11 mouse cellular contexts compared by ENCODE assay signal in genomic region chr5:73279190-73279589, GRCm38 (mm10). TPM values are rescaled to one million over a fixed set of nuclear protein-coding genes. Genes with fewer than 3 reads are reported as not detected.
A peak's percentile ranks its signal among the peaks of the same experiment; 100 is the strongest.
DNase-seq lines count a peak whose midpoint lies in the region; ATAC-seq and TF ChIP-seq lines count a peak whose summit lies in the region.
"Had no signal": no experiment of that assay in that cellular context is flagged by ENCODE, and none has a peak within 500 bp of the region (broad histone marks: within the 10 kb centered on the region; RNA-seq: fewer than 3 reads in every experiment).

No protein-coding gene starts in this region.

- TF ChIP-seq CTCF in liver, adult 2 months (IDR thresholded peaks at IDR 0.05; ENCODE audit: low read depth, low read length): no peak

- DNase-seq in heart, postnatal 25 days (ENCODE audit: low spot score): no peak
- peak; percentile 73 for DNase-seq in liver, adult 2 months (ENCODE audit: extremely low read depth, low read depth, low spot score)
- DNase-seq in embryonic facial prominence, embryonic 10.5 days (ENCODE audit: low spot score): no peak
- DNase-seq in limb, embryonic 10.5 days (ENCODE audit: low spot score): peak; percentile 33
- DNase-seq in ovary, postnatal 14 days (ENCODE audit: low spot score): no peak
- DNase-seq: adrenal gland, postnatal 14 days; forebrain, postnatal 0 days; lung, postnatal 10 days; thymus, postnatal 25 days had no signal

- H3K79me2 ChIP-seq in liver, adult 2 months (ENCODE audit: control insufficient read depth, insufficient read depth, low read length): no peaks in the 10 kb centered on the region

- ATAC-seq in heart, embryonic 15.5 days (replicated peaks; ENCODE audit: insufficient number of reproducible peaks, insufficient read depth, low FRiP score, low read depth): no peak
- no peak for ATAC-seq in liver, embryonic 12.5 days
- ATAC-seq: forebrain, postnatal 0 days had no signal

- no peak overlapping the region for H3K9ac ChIP-seq in heart, embryonic 15.5 days
- peak overlapping the region; percentile 8; the same call in 1 of the 2 replicates for H3K9ac ChIP-seq in liver, adult 2 months (ENCODE audit: low read depth, low read length)
- no peak overlapping the region for H3K9ac ChIP-seq in liver, embryonic 12.5 days
- H3K9ac ChIP-seq: forebrain, postnatal 0 days had no signal

- H3K9me3 ChIP-seq in heart, embryonic 15.5 days (replicated peaks): no peaks in the 10 kb centered on the region
- no peaks in the 10 kb centered on the region for H3K9me3 ChIP-seq in liver, embryonic 12.5 days (replicated peaks)
- no peaks in the 10 kb centered on the region for H3K9me3 ChIP-seq in embryonic facial prominence, embryonic 10.5 days
- H3K9me3 ChIP-seq in limb, embryonic 10.5 days (replicated peaks): no peaks in the 10 kb centered on the region

- peak overlapping the region; percentile 73 for H3K27ac ChIP-seq in heart, embryonic 15.5 days
- no peak overlapping the region for H3K27ac ChIP-seq in liver, adult 2 months (replicated peaks; ENCODE audit: insufficient read depth, low read depth, low read length)
- no peak overlapping the region for H3K27ac ChIP-seq in liver, embryonic 12.5 days
- peak overlapping the region; percentile 57; the same call in 1 of the 2 replicates for H3K27ac ChIP-seq in embryonic facial prominence, embryonic 10.5 days (replicated peaks)
- peak overlapping the region; percentile 30; the same call in 1 of the 2 replicates for H3K27ac ChIP-seq in limb, embryonic 10.5 days

- 0 out of 2 replicates have a peak overlapping the region, but pooled peaks have one; percentile 6 for H3K4me2 ChIP-seq in heart, embryonic 15.5 days
- no peak overlapping the region for H3K4me2 ChIP-seq in liver, embryonic 12.5 days

- H3K4me1 ChIP-seq in heart, embryonic 15.5 days (replicated peaks): peaks cover 18% of the 10 kb centered on the region
- H3K4me1 ChIP-seq in liver, adult 2 months (ENCODE audit: control insufficient read depth, insufficient read depth, low read length): peaks cover 5% of the 10 kb centered on the region
- H3K4me1 ChIP-seq in liver, embryonic 12.5 days: no peaks in the 10 kb centered on the region; the same call in 1 of the 2 replicates
- H3K4me1 ChIP-seq in embryonic facial prominence, embryonic 10.5 days: peaks cover 12% of the 10 kb centered on the region
- peaks cover 10% of the 10 kb centered on the region for H3K4me1 ChIP-seq in limb, embryonic 10.5 days

- H3K4me3 ChIP-seq in heart, embryonic 15.5 days: no peak overlapping the region
- H3K4me3 ChIP-seq in liver, adult 2 months (ENCODE audit: insufficient read depth, low read depth, low read length): no peak overlapping the region
- no peak overlapping the region for H3K4me3 ChIP-seq in liver, embryonic 12.5 days
- H3K4me3 ChIP-seq in embryonic facial prominence, embryonic 10.5 days: no peak overlapping the region
- H3K4me3 ChIP-seq in limb, embryonic 10.5 days: no peak overlapping the region

- intact Hi-C loops in heart, postnatal 25 days (cut with DNase I): no loop called here

- no peak for TF ChIP-seq POLR2A in liver, adult 2 months (IDR thresholded peaks at IDR 0.05; ENCODE audit: extremely low read depth, insufficient read depth, low read length)

- H3K36me3 ChIP-seq in heart, embryonic 15.5 days: no peaks in the 10 kb centered on the region
- H3K36me3 ChIP-seq in liver, adult 2 months (ENCODE audit: control insufficient read depth, insufficient read depth, low read length): no peaks in the 10 kb centered on the region
- no peaks in the 10 kb centered on the region for H3K36me3 ChIP-seq in liver, embryonic 12.5 days
- H3K36me3 ChIP-seq in embryonic facial prominence, embryonic 10.5 days (replicated peaks): no peaks in the 10 kb centered on the region
- H3K36me3 ChIP-seq in limb, embryonic 10.5 days: no peaks in the 10 kb centered on the region

- WGBS in heart, embryonic 15.5 days: 44% methylated on average over 10 of the region's 10 CpGs
- WGBS in liver, adult 2 months: 41% methylated on average over 10 of the region's 10 CpGs
- 80% methylated on average over 10 of the region's 10 CpGs for WGBS in liver, embryonic 12.5 days (ENCODE audit: insufficient replicate concordance)
- 61% methylated on average over 10 of the region's 10 CpGs for WGBS in embryonic facial prominence, embryonic 10.5 days
- WGBS in limb, embryonic 10.5 days: 56% methylated on average over 10 of the region's 10 CpGs

- H3K27me3 ChIP-seq in heart, embryonic 15.5 days: no peaks in the 10 kb centered on the region
- no peaks in the 10 kb centered on the region for H3K27me3 ChIP-seq in liver, adult 2 months (ENCODE audit: control insufficient read depth, insufficient read depth, low read length)
- peaks cover 9% of the 10 kb centered on the region for H3K27me3 ChIP-seq in liver, embryonic 12.5 days (replicated peaks)
- H3K27me3 ChIP-seq in embryonic facial prominence, embryonic 10.5 days (replicated peaks; ENCODE audit: low read depth, poor library complexity, severe bottlenecking): no peaks in the 10 kb centered on the region
- H3K27me3 ChIP-seq in limb, embryonic 10.5 days (ENCODE audit: low read depth, poor library complexity, severe bottlenecking): no peaks in the 10 kb centered on the region

RNA-seq across cellular contexts. Expression of gene Ociad1, which starts 13.4 kb away (rescaled TPM):
- polyA plus RNA-seq in heart, embryonic 15.5 days (2015; fragmentation: Nextera tagmentation; extraction: Ambion mirVana): 237 and 244 TPM in 2 replicates
- 100 to 1,000 TPM; 252 to 269 TPM for total RNA-seq in heart, postnatal 25 days (2021)
- total RNA-seq in liver, adult 2 months (2014; rRNA removed): 57.6 and 68.1 TPM in 2 replicates
- 49.1 and 50.3 TPM in 2 replicates for polyA plus RNA-seq in liver, adult 2 months (2012; rRNA removed)
- 154 and 159 TPM in 2 replicates for polyA plus RNA-seq in liver, embryonic 12.5 days (2016; fragmentation: Nextera tagmentation; extraction: Ambion mirVana)
- polyA plus RNA-seq in embryonic facial prominence, embryonic 10.5 days (2016; fragmentation: Nextera tagmentation; extraction: Ambion mirVana): 135 and 137 TPM in 2 replicates
- polyA plus RNA-seq in limb, embryonic 10.5 days (2016; fragmentation: Nextera tagmentation; extraction: Ambion mirVana): 130 and 154 TPM in 2 replicates

RNA-seq across cellular contexts. Expression of gene Fryl, which starts 22.8 kb away (rescaled TPM):
- polyA plus RNA-seq in heart, embryonic 15.5 days (2015; fragmentation: Nextera tagmentation; extraction: Ambion mirVana): 25.7 and 28.4 TPM in 2 replicates
- total RNA-seq in heart, postnatal 25 days (2021): 10 to 100 TPM; 35.7 to 41.5 TPM
- total RNA-seq in liver, adult 2 months (2014; rRNA removed): 18.7 and 23.4 TPM in 2 replicates
- 9.5 and 10.1 TPM in 2 replicates for polyA plus RNA-seq in liver, adult 2 months (2012; rRNA removed)
- 46.3 and 50.6 TPM in 2 replicates for polyA plus RNA-seq in liver, embryonic 12.5 days (2016; fragmentation: Nextera tagmentation; extraction: Ambion mirVana)
- polyA plus RNA-seq in embryonic facial prominence, embryonic 10.5 days (2016; fragmentation: Nextera tagmentation; extraction: Ambion mirVana): 24.3 and 25.1 TPM in 2 replicates
- 22.4 and 22.6 TPM in 2 replicates for polyA plus RNA-seq in limb, embryonic 10.5 days (2016; fragmentation: Nextera tagmentation; extraction: Ambion mirVana)

Comparison
In these comparisons a context has a peak if more than half of its experiments do, and no peak if none do; other contexts are left out.
1. H3K27ac ChIP-seq: peak in heart, embryonic 15.5 days (single experiment), embryonic facial prominence, embryonic 10.5 days (single experiment) and limb, embryonic 10.5 days (single experiment); none in liver, adult 2 months (single experiment) and liver, embryonic 12.5 days (single experiment).
2. DNase-seq: peak in liver, adult 2 months (single experiment) and limb, embryonic 10.5 days (single experiment); none in heart, postnatal 25 days (single experiment), embryonic facial prominence, embryonic 10.5 days (single experiment) and ovary, postnatal 14 days (single experiment).